Mouse (Mus musculus): ENCODE results near the gene Mfsd2b. TPM values are rescaled to one million over a fixed set of nuclear protein-coding genes. Genes with fewer than 3 reads are reported as not detected.

The Mfsd2b gene
- polyA plus RNA-seq, 1 experiment: 2.2 TPM

- no peaks in the 10 kb centered on the region for H3K4me1 ChIP-seq (ENCODE audit: control insufficient read depth, insufficient read depth, low read length)
- H3K27ac ChIP-seq (ENCODE audit: insufficient read depth, low read length): no peak within 1 kb of the TSS
- H3K9me3 ChIP-seq (replicated peaks; ENCODE audit: control insufficient read depth, insufficient read depth, low read length, poor library complexity, severe bottlenecking): no peaks in the 10 kb centered on the region
- peak; percentile 68 for TF ChIP-seq POLR2A (IDR thresholded peaks at IDR 0.05; ENCODE audit: insufficient read depth, low read length)
- no peak for TF ChIP-seq CTCF (IDR thresholded peaks at IDR 0.05; ENCODE audit: low read depth, low read length)
- H3K9ac ChIP-seq (ENCODE audit: low read depth, poor library complexity, severe bottlenecking): peak within 1 kb of the TSS; percentile 66
- H3K4me3 ChIP-seq (ENCODE audit: low read depth, low read length): peak within 1 kb of the TSS; percentile 72
- H3K36me3 ChIP-seq (ENCODE audit: control insufficient read depth, insufficient read depth, low read length, poor library complexity, severe bottlenecking): no peaks in the 10 kb centered on the region
- H3K27me3 ChIP-seq (ENCODE audit: control insufficient read depth, insufficient read depth, low read length, poor library complexity, severe bottlenecking): no peaks in the 10 kb centered on the region
These were observed 32.7 kb downstream of the Mfsd2b start, which contains the start of gene Fkbp1b for GRCm38 (mm10) chr12:4841392-4841887. Fkbp1b (minus strand) TSS chr12:4841591.

GRCm38 (mm10) chr12:4840741-4841140, 33.4 kb downstream of the Mfsd2b start:
- no peak overlapping the region for H3K27ac ChIP-seq (ENCODE audit: insufficient read depth, low read length)
- peak overlapping the region; percentile 66 for H3K9ac ChIP-seq (ENCODE audit: low read depth, poor library complexity, severe bottlenecking)
- H3K9me3 ChIP-seq (replicated peaks; ENCODE audit: control insufficient read depth, insufficient read depth, low read length, poor library complexity, severe bottlenecking): no peaks in the 10 kb centered on the region

GRCm38 (mm10) chr12:4840010-4840409, 34.1 kb downstream of the Mfsd2b start:
- H3K4me1 ChIP-seq (ENCODE audit: control insufficient read depth, insufficient read depth, low read length): no peaks in the 10 kb centered on the region
- H3K27me3 ChIP-seq (ENCODE audit: control insufficient read depth, insufficient read depth, low read length, poor library complexity, severe bottlenecking): no peaks in the 10 kb centered on the region
- no peak overlapping the region for H3K4me3 ChIP-seq (ENCODE audit: low read depth, low read length)
- no peak overlapping the region for H3K9ac ChIP-seq (ENCODE audit: low read depth, poor library complexity, severe bottlenecking)
- no peaks in the 10 kb centered on the region for H3K36me3 ChIP-seq (ENCODE audit: control insufficient read depth, insufficient read depth, low read length, poor library complexity, severe bottlenecking)
- TF ChIP-seq EP300 (IDR thresholded peaks at IDR 0.05; ENCODE audit: insufficient read depth, low read depth, low read length) (no peak), CTCF (IDR thresholded peaks at IDR 0.05; ENCODE audit: low read depth, low read length) (no peak), POLR2A (IDR thresholded peaks at IDR 0.05; ENCODE audit: insufficient read depth, low read length) (no peak)
- no peaks in the 10 kb centered on the region for H3K9me3 ChIP-seq (replicated peaks; ENCODE audit: control insufficient read depth, insufficient read depth, low read length, poor library complexity, severe bottlenecking)
- no peak overlapping the region for H3K27ac ChIP-seq (ENCODE audit: insufficient read depth, low read length)

More at GRCm38 (mm10) chr12:4840741-4841140, 33.4 kb downstream of the Mfsd2b start:
- TF ChIP-seq EP300 (IDR thresholded peaks at IDR 0.05; ENCODE audit: insufficient read depth, low read depth, low read length): no peak
- TF ChIP-seq POLR2A (IDR thresholded peaks at IDR 0.05; ENCODE audit: insufficient read depth, low read length): no peak
- TF ChIP-seq CTCF (IDR thresholded peaks at IDR 0.05; ENCODE audit: low read depth, low read length): no peak
- Histone ChIP-seq H3K4me3 (ENCODE audit: low read depth, low read length) (peak overlapping the region; percentile 72), H3K36me3 (ENCODE audit: control insufficient read depth, insufficient read depth, low read length, poor library complexity, severe bottlenecking) (no peaks in the 10 kb centered on the region), H3K27me3 (ENCODE audit: control insufficient read depth, insufficient read depth, low read length, poor library complexity, severe bottlenecking) (no peaks in the 10 kb centered on the region), H3K4me1 (ENCODE audit: control insufficient read depth, insufficient read depth, low read length) (no peaks in the 10 kb centered on the region)

- TF ChIP-seq POLR2A (IDR thresholded peaks at IDR 0.05; ENCODE audit: insufficient read depth, low read length) (no peak), EP300 (IDR thresholded peaks at IDR 0.05; ENCODE audit: insufficient read depth, low read depth, low read length) (no peak), CTCF (IDR thresholded peaks at IDR 0.05; ENCODE audit: low read depth, low read length) (no peak)
- Histone ChIP-seq H3K4me1 (ENCODE audit: control insufficient read depth, insufficient read depth, low read length) (no peaks in the 10 kb centered on the region), H3K36me3 (ENCODE audit: control insufficient read depth, insufficient read depth, low read length, poor library complexity, severe bottlenecking) (no peaks in the 10 kb centered on the region), H3K4me3 (ENCODE audit: low read depth, low read length) (no peak overlapping the region), H3K9me3 (replicated peaks; ENCODE audit: control insufficient read depth, insufficient read depth, low read length, poor library complexity, severe bottlenecking) (no peaks in the 10 kb centered on the region), H3K27me3 (ENCODE audit: control insufficient read depth, insufficient read depth, low read length, poor library complexity, severe bottlenecking) (no peaks in the 10 kb centered on the region), H3K9ac (ENCODE audit: low read depth, poor library complexity, severe bottlenecking) (no peak overlapping the region), H3K27ac (ENCODE audit: insufficient read depth, low read length) (no peak overlapping the region)
These were observed 37.2 kb downstream of the Mfsd2b start for GRCm38 (mm10) chr12:4836959-4837358.

GRCm38 (mm10) chr12:4827256-4827655, 46.9 kb downstream of the Mfsd2b start:
- no peak for TF ChIP-seq CTCF (IDR thresholded peaks at IDR 0.05; ENCODE audit: low read depth, low read length)
- TF ChIP-seq POLR2A (IDR thresholded peaks at IDR 0.05; ENCODE audit: insufficient read depth, low read length): no peak
- TF ChIP-seq EP300 (IDR thresholded peaks at IDR 0.05; ENCODE audit: insufficient read depth, low read depth, low read length): no peak
- Histone ChIP-seq H3K27ac (ENCODE audit: insufficient read depth, low read length) (no peak overlapping the region), H3K27me3 (ENCODE audit: control insufficient read depth, insufficient read depth, low read length, poor library complexity, severe bottlenecking) (no peaks in the 10 kb centered on the region), H3K9ac (ENCODE audit: low read depth, poor library complexity, severe bottlenecking) (no peak overlapping the region), H3K4me3 (ENCODE audit: low read depth, low read length) (no peak overlapping the region), H3K36me3 (ENCODE audit: control insufficient read depth, insufficient read depth, low read length, poor library complexity, severe bottlenecking) (peaks cover 18% of the 10 kb centered on the region), H3K9me3 (replicated peaks; ENCODE audit: control insufficient read depth, insufficient read depth, low read length, poor library complexity, severe bottlenecking) (no peaks in the 10 kb centered on the region), H3K4me1 (ENCODE audit: control insufficient read depth, insufficient read depth, low read length) (no peaks in the 10 kb centered on the region)

GRCm38 (mm10) chr12:4817361-4818101, 56.6 kb downstream of the Mfsd2b start, which contains the start of gene Sf3b6:
Sf3b6 (plus strand) TSS chr12:4817544.
- peak within 1 kb of the TSS; percentile 87 for H3K4me3 ChIP-seq (ENCODE audit: low read depth, low read length)
- no peaks in the 10 kb centered on the region for H3K9me3 ChIP-seq (replicated peaks; ENCODE audit: control insufficient read depth, insufficient read depth, low read length, poor library complexity, severe bottlenecking)
- no peaks in the 10 kb centered on the region for H3K27me3 ChIP-seq (ENCODE audit: control insufficient read depth, insufficient read depth, low read length, poor library complexity, severe bottlenecking)
- H3K9ac ChIP-seq (ENCODE audit: low read depth, poor library complexity, severe bottlenecking): peak within 1 kb of the TSS; percentile 88
- TF ChIP-seq POLR2A (IDR thresholded peaks at IDR 0.05; ENCODE audit: insufficient read depth, low read length) (peak; percentile 92), CTCF (IDR thresholded peaks at IDR 0.05; ENCODE audit: low read depth, low read length) (no peak), EP300 (IDR thresholded peaks at IDR 0.05; ENCODE audit: insufficient read depth, low read depth, low read length) (peak; percentile 46; the same call in 1 of the 2 replicates)
- H3K27ac ChIP-seq (ENCODE audit: insufficient read depth, low read length): peak within 1 kb of the TSS; percentile 66
- no peaks in the 10 kb centered on the region for H3K4me1 ChIP-seq (ENCODE audit: control insufficient read depth, insufficient read depth, low read length)
- H3K36me3 ChIP-seq (ENCODE audit: control insufficient read depth, insufficient read depth, low read length, poor library complexity, severe bottlenecking): peaks cover 14% of the 10 kb centered on the region

All from ES-Bruce4 (cell line).